Mouse (Mus musculus) testis, adult 2 months (tissue): ENCODE data around the gene Rock2.

Experiments used
- CTCF ChIP-seq: fragments of 200-500 bp; IDR thresholded peaks from 2 replicates; pipeline ENCODE4 v1.5.1; 2012; ENCODE audit warnings: low read depth, mild to moderate bottlenecking, inconsistent platforms, low read length, moderate library complexity; ENCODE audit not compliant: control insufficient read depth, insufficient read depth, insufficient replicate concordance
- POLR2A ChIP-seq: fragments of 200-500 bp; IDR thresholded peaks from 2 replicates; pipeline ENCODE4 v1.6.1; 2012; ENCODE audit warnings: low read depth, mild to moderate bottlenecking, inconsistent platforms, low read length, moderate library complexity; ENCODE audit not compliant: control insufficient read depth

GRCm38 (mm10) chr12:16911524-16911923 lies 16.8 kb downstream of the Rock2 start:
- no peak for TF ChIP-seq CTCF
- TF ChIP-seq POLR2A = no peak
